Mouse (Mus musculus): ENCODE data around the gene Plpp3. TPM values are rescaled to one million over a fixed set of nuclear protein-coding genes. Genes with fewer than 3 reads are reported as not detected.

Plpp3 gene
- 100 to 1,000 TPM; 197 to 198 TPM for total RNA-seq (2021)
- long read RNA-seq, experiment 1, transcript Plpp3-201 (6 exons, 3,159 nt), result major isoform, 95 of 121 reads
- long read RNA-seq, experiment 1, partial matches to known transcripts, result 19 of 121 reads
- long read RNA-seq, experiment 1, other reads (novel, unspliced or antisense), result 7 of 121 reads
- long read RNA-seq, experiment 2, transcript Plpp3-201 (6 exons, 3,159 nt), result major isoform, 142 of 167 reads
- long read RNA-seq, experiment 2, partial matches to known transcripts, result 4 of 167 reads
- long read RNA-seq, experiment 2, other reads (novel, unspliced or antisense), result 21 of 167 reads

DNA sequence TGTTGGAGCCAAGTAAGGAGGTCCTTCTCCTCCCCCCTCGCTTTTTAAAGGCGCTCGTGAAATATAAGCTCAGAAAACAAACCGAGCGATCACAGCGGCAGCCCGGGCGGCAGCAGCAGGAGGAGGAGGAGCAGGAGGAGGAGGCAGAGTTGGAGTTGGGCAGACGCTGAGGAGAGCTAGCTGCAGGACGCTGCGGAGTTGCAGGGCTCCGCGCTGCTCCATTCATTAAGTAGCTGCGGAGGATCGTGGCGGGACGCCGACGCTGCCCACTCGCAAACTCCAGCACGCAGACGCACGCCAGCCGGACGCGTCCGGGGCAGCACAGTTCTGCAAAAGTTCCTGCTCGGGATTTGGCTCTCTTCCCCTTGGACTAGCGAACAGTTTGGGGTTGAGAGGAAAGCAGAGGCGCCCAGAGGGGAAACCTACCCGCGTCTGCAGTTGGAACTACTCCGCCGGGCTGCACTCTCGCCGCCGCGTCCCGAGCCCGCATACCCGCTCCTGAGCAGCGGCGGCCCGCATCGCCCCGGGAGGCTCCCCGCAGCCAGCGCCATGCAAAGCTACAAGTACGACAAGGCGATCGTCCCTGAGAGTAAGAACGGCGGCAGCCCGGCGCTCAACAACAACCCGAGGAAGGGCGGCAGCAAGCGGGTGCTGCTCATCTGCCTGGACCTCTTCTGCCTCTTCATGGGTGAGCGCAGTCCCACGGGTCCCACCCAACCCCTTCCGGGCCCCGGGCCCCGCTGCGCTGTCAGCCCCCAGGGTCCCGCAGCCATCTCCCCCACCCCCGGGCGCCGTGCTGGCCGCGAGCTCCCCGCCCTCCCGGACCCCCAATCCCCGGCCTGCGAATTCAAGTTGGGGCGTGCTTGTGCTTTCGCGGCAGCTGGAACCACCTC is at the start of gene Plpp3:
Gene Plpp3, plus strand, starts transcription at position 72 of the 893 bp plus-strand sequence.
- H3K27ac ChIP-seq, result peak within 1 kb of the TSS; percentile 93
- peak; percentile 78 to 89 for DNase-seq (ENCODE audit: low spot score in 2 of 2)
- H3K4me3 ChIP-seq, result peak within 1 kb of the TSS; percentile 90
- TF ChIP-seq CTCF (conservative IDR thresholded peaks at IDR 0.05), result peak; percentile 28; the same call in 1 of the 2 replicates

DNA sequence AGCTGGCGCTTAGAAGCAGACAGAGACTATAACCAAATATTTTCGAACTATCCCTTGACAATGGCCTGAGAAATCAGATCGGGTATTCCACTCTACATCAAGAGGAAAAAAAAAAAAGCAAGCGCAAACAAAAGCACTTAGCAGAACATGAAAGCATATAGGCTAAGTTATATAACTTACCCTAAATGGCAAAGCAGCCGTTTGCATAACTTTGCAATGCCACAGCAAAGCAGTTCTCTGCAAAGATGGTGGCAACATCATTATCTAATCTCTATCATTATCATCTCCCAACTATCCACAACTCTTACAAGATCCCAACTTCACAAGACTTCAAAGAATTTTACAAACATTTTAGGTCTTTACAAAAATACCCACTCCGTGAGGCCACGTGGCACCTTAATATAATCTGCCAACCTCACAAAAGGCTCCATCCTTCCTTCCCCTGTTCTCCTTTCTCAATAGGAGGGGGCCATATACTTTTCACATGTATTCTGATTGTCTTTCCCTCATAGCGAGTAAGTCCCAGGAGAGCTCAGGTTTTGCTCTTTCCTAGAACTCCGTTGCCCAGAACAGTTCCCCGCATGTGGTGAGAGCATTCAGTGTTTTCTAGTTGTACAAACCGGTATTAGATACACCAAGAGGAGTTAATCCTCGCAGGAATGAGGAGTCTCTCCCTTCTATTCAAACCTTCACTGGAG is 49.1 kb upstream of the Plpp3 start:
- Histone ChIP-seq H3K27ac (peak overlapping the region; percentile 46; the same call in 1 of the 2 replicates), H3K4me3 (peak overlapping the region; percentile 73)
- TF ChIP-seq CTCF (conservative IDR thresholded peaks at IDR 0.05), result no peak
- DNase-seq (ENCODE audit: low spot score in 2 of 2), result no peak

DNA sequence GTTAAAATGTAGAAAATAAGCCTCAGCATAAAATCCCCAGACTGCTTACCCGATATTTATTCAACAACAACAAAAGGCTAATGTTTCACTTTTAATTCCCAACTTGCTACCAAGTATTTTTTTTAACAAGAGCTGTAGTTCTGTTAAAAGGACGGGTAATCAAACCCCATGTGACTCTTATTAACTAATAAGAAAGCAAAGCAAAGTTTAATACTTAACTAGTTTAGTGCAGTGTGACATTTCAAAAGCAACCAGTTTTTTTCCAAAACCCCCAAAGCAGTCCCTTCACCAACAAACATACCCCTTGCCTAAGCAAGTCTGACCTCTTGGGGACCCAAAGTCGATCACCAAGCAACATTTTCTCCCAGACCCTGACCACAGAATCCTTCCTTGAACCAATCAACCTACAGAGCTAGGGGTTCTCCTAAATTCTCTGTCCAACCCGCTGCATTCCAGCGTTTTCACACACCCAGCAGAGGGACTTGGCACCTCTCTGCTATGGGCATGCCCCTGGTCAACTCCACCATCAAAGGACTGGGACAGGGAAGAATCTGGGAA is 48.4 kb upstream of the Plpp3 start:
- Histone ChIP-seq H3K27ac (peak overlapping the region; percentile 98), H3K4me3 (peak overlapping the region; percentile 73)
- no peak for DNase-seq (ENCODE audit: low spot score in 2 of 2)
- TF ChIP-seq CTCF (conservative IDR thresholded peaks at IDR 0.05), result no peak

- H3K27ac ChIP-seq, result peak within 1 kb of the TSS; percentile 98
- DNase-seq (ENCODE audit: low spot score in 2 of 2), result peak; percentile 63 to 80
- peak; percentile 55 for TF ChIP-seq CTCF (conservative IDR thresholded peaks at IDR 0.05)
- peak within 1 kb of the TSS; percentile 73 for H3K4me3 ChIP-seq
These were observed 47.8 kb upstream of the Plpp3 start, which contains the start of gene Prkaa2 for GRCm38 (mm10) chr4:105109199-105109989. Gene Prkaa2, minus strand, starts transcription at chr4:105109890.

- no peak for TF ChIP-seq CTCF (conservative IDR thresholded peaks at IDR 0.05)
- DNase-seq (ENCODE audit: low spot score in 2 of 2), result peak; percentile 28 to 44
- Histone ChIP-seq H3K4me3 (peak overlapping the region; percentile 73), H3K27ac (peak overlapping the region; percentile 98)
These were observed 47.0 kb upstream of the Plpp3 start for GRCm38 (mm10) chr4:105109990-105110683.

- no peak for TF ChIP-seq CTCF (conservative IDR thresholded peaks at IDR 0.05)
- DNase-seq (ENCODE audit: low spot score in 2 of 2), result no peak
- peak overlapping the region; percentile 73 for H3K4me3 ChIP-seq
- peak overlapping the region; percentile 98 for H3K27ac ChIP-seq
These were observed 46.5 kb upstream of the Plpp3 start for GRCm38 (mm10) chr4:105110684-105111035.

- H3K4me3 ChIP-seq, result no peak overlapping the region
- H3K27ac ChIP-seq, result no peak overlapping the region
- no peak for TF ChIP-seq CTCF (conservative IDR thresholded peaks at IDR 0.05)
- DNase-seq (ENCODE audit: low spot score in 2 of 2), result no peak
These were observed 45.4 kb upstream of the Plpp3 start for GRCm38 (mm10) chr4:105111770-105112169.

DNA sequence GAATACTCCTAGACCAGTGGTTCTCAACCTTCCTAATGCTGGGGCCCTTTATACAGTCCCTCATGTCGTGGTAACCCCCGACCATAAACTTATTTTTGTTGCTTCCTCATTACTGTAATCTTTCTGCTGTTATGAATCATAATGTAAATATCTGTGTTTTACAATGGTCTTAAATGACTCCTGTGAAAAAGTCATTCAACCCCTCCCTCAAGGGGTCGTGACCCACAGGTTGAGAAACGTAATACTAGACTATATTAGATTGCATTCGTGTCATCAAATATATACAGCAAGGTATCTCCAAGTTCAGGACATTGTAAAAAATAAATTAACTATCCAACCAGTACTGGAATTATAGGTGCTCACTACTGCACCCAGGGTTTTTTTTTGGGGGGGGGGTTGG is 44.1 kb upstream of the Plpp3 start:
- H3K27ac ChIP-seq, result no peak overlapping the region
- H3K4me3 ChIP-seq, result no peak overlapping the region
- TF ChIP-seq CTCF (conservative IDR thresholded peaks at IDR 0.05), result no peak
- DNase-seq (ENCODE audit: low spot score in 2 of 2), result no peak

- no peak for DNase-seq (ENCODE audit: low spot score in 2 of 2)
- TF ChIP-seq CTCF (conservative IDR thresholded peaks at IDR 0.05), result no peak
- Histone ChIP-seq H3K27ac (no peak overlapping the region), H3K4me3 (no peak overlapping the region)
These were observed 43.7 kb upstream of the Plpp3 start for GRCm38 (mm10) chr4:105113468-105113867.

- DNase-seq (ENCODE audit: low spot score in 2 of 2), result peak; percentile 17 to 46
- no peak for TF ChIP-seq CTCF (conservative IDR thresholded peaks at IDR 0.05)
- Histone ChIP-seq H3K4me3 (no peak overlapping the region), H3K27ac (no peak overlapping the region)
These were observed 36.1 kb upstream of the Plpp3 start for GRCm38 (mm10) chr4:105121081-105121480.

- Histone ChIP-seq H3K27ac (no peak overlapping the region), H3K4me3 (no peak overlapping the region)
- DNase-seq (ENCODE audit: low spot score in 2 of 2), result peak in 1 of 2 experiments; percentile 68
- peak; percentile 76 for TF ChIP-seq CTCF (conservative IDR thresholded peaks at IDR 0.05)
These were observed 34.7 kb upstream of the Plpp3 start for GRCm38 (mm10) chr4:105122429-105122828.
